Mouse (Mus musculus) liver, embryonic 15.5 days (tissue): ENCODE data around the gene Fkbp8. TPM values are rescaled to one million over a fixed set of nuclear protein-coding genes. Genes with fewer than 3 reads are reported as not detected.
A peak's percentile ranks its signal among the peaks of the same experiment; 100 is the strongest.

Experiments used
- ATAC-seq: fragments of 200-750 bp; cut with Nextera tagmentation; 2 replicates; pipeline ENCODE4 v1.8.0; 2017; ENCODE audit warnings: moderate number of reproducible peaks, mild to moderate bottlenecking, moderate library complexity; ENCODE audit not compliant: insufficient read depth
- H3K27ac ChIP-seq: fragments of 300-500 bp; sonication (generic); replicated peaks from 2 replicates; pipeline ENCODE4 v1.5.1; 2015; ENCODE audit warnings: mild to moderate bottlenecking, inconsistent platforms
- H3K27me3 ChIP-seq: fragments of 300-500 bp; sonication (generic); 2 replicates; pipeline ENCODE4 v1.6.1; 2015; ENCODE audit warnings: mild to moderate bottlenecking, inconsistent platforms
- H3K36me3 ChIP-seq: fragments of 300-500 bp; sonication (generic); replicated peaks from 2 replicates; pipeline ENCODE4 v1.6.1; 2015; ENCODE audit warnings: moderate library complexity, mild to moderate bottlenecking, inconsistent platforms
- H3K4me1 ChIP-seq: fragments of 300-500 bp; sonication (generic); replicated peaks from 2 replicates; pipeline ENCODE4 v1.6.1; 2015; ENCODE audit warnings: inconsistent platforms
- H3K4me2 ChIP-seq: fragments of 300-500 bp; sonication (generic); 2 replicates; pipeline ENCODE4 v1.6.1; 2015; ENCODE audit warnings: moderate library complexity, mild to moderate bottlenecking, inconsistent platforms
- H3K4me3 ChIP-seq: fragments of 300-500 bp; sonication (generic); replicated peaks from 2 replicates; pipeline ENCODE4 v1.5.1; 2015; ENCODE audit warnings: mild to moderate bottlenecking, inconsistent platforms
- H3K9ac ChIP-seq: fragments of 300-500 bp; sonication (generic); 2 replicates; pipeline ENCODE4 v1.6.1; 2015; ENCODE audit warnings: moderate library complexity, mild to moderate bottlenecking, inconsistent platforms
- H3K9me3 ChIP-seq: fragments of 300-500 bp; sonication (generic); replicated peaks from 2 replicates; pipeline ENCODE4 v1.6.1; 2016; ENCODE audit warnings: inconsistent platforms
- WGBS: fragments of 180-500 bp; shearing (Covaris S2); methylation state at CpG from one replicate; pipeline ENCODE4 v1.1.7; 2015; ENCODE audit warnings: mixed read lengths; ENCODE audit not compliant: insufficient replicate concordance; 5-methylcytosine and 5-hydroxymethylcytosine counted together
- polyA plus RNA-seq: library from polyadenylated mRNA; unstranded; fragments of >200 nt; fragmentation: Nextera tagmentation; extraction: Ambion mirVana; gene quantifications from 2 replicates; pipeline ENCODE4 v1.2.1, GENCODE M21; 2015

Fkbp8 gene
- polyA plus RNA-seq, 1 experiment from 2014 or later = 163 TPM

- 55% methylated on average over 10 of the region's 10 CpGs for WGBS
- peaks cover 89% of the 10 kb centered on the region for H3K4me1 ChIP-seq
These were observed 22.1 kb downstream of the Fkbp8 start for GRCm38 (mm10) chr8:70549412-70550184.

GRCm38 (mm10) chr8:70551558-70552161 lies 24.1 kb downstream of the Fkbp8 start:
- Histone ChIP-seq H3K9me3 (no peaks in the 10 kb centered on the region), H3K27ac (peak overlapping the region; percentile 14; the same call in 1 of the 2 replicates), H3K9ac (no peak overlapping the region), H3K4me3 (no peak overlapping the region), H3K4me2 (no peak overlapping the region), H3K36me3 (peaks cover 3% of the 10 kb centered on the region; the same call in 1 of the 2 replicates), H3K4me1 (peaks cover 88% of the 10 kb centered on the region), H3K27me3 (no peaks in the 10 kb centered on the region)
- no peak for ATAC-seq
- WGBS = 29% methylated on average over 3 of the region's 3 CpGs

More at GRCm38 (mm10) chr8:70549412-70550184, 22.1 kb downstream of the Fkbp8 start:
- Histone ChIP-seq H3K4me3 (no peak overlapping the region), H3K9me3 (no peaks in the 10 kb centered on the region), H3K9ac (no peak overlapping the region), H3K27ac (no peak overlapping the region), H3K4me2 (no peak overlapping the region), H3K27me3 (no peaks in the 10 kb centered on the region), H3K36me3 (peaks cover 3% of the 10 kb centered on the region; the same call in 1 of the 2 replicates)
- no peak for ATAC-seq

- Histone ChIP-seq H3K27me3 (no peaks in the 10 kb centered on the region), H3K4me1 (peaks cover 91% of the 10 kb centered on the region), H3K4me2 (no peak overlapping the region), H3K9me3 (no peaks in the 10 kb centered on the region), H3K36me3 (peaks cover 7% of the 10 kb centered on the region; the same call in 1 of the 2 replicates), H3K9ac (no peak overlapping the region), H3K27ac (0 out of 2 replicates have a peak overlapping the region, but pooled peaks have one; percentile 1), H3K4me3 (no peak overlapping the region)
- WGBS = 20% methylated on average over 1 of the region's 1 CpGs
- no peak for ATAC-seq
These were observed 25.3 kb downstream of the Fkbp8 start for GRCm38 (mm10) chr8:70552836-70553235.

GRCm38 (mm10) chr8:70553740-70554139 lies 26.2 kb downstream of the Fkbp8 start:
- peak overlapping the region; percentile 77; the same call in 1 of the 2 replicates for H3K27ac ChIP-seq
- no peak overlapping the region for H3K4me3 ChIP-seq
- H3K36me3 ChIP-seq = peaks cover 7% of the 10 kb centered on the region; the same call in 1 of the 2 replicates
- no peak overlapping the region for H3K4me2 ChIP-seq
- H3K9ac ChIP-seq = no peak overlapping the region
- ATAC-seq = no peak
- no peaks in the 10 kb centered on the region for H3K27me3 ChIP-seq
- no peaks in the 10 kb centered on the region for H3K9me3 ChIP-seq
- peaks cover 91% of the 10 kb centered on the region for H3K4me1 ChIP-seq

- H3K9ac ChIP-seq = no peak overlapping the region
- WGBS = 59% methylated on average over 4 of the region's 4 CpGs
- H3K4me3 ChIP-seq = no peak overlapping the region
- peak overlapping the region; percentile 77 for H3K27ac ChIP-seq
- no peaks in the 10 kb centered on the region for H3K9me3 ChIP-seq
- no peaks in the 10 kb centered on the region for H3K27me3 ChIP-seq
- H3K36me3 ChIP-seq = peaks cover 7% of the 10 kb centered on the region; the same call in 1 of the 2 replicates
- H3K4me2 ChIP-seq = no peak overlapping the region; the same call in 1 of the 2 replicates
- ATAC-seq = peak; percentile 51
- peaks cover 93% of the 10 kb centered on the region for H3K4me1 ChIP-seq
These were observed 27.7 kb downstream of the Fkbp8 start for GRCm38 (mm10) chr8:70555079-70555747.

GRCm38 (mm10) chr8:70558334-70558733 lies 30.8 kb downstream of the Fkbp8 start:
- 15% methylated on average over 4 of the region's 4 CpGs for WGBS

GRCm38 (mm10) chr8:70558983-70559382 lies 31.5 kb downstream of the Fkbp8 start:
- Histone ChIP-seq H3K4me2 (no peak overlapping the region), H3K4me1 (peaks cover 96% of the 10 kb centered on the region), H3K27ac (peak overlapping the region; percentile 53; the same call in 1 of the 2 replicates), H3K27me3 (no peaks in the 10 kb centered on the region), H3K9me3 (no peaks in the 10 kb centered on the region), H3K4me3 (no peak overlapping the region), H3K9ac (no peak overlapping the region), H3K36me3 (peaks cover 8% of the 10 kb centered on the region; the same call in 1 of the 2 replicates)
- 56% methylated on average over 3 of the region's 3 CpGs for WGBS
- ATAC-seq = no peak

More at GRCm38 (mm10) chr8:70558334-70558733, 30.8 kb downstream of the Fkbp8 start:
- Histone ChIP-seq H3K36me3 (peaks cover 8% of the 10 kb centered on the region; the same call in 1 of the 2 replicates), H3K4me3 (no peak overlapping the region), H3K4me2 (no peak overlapping the region), H3K4me1 (peaks cover 97% of the 10 kb centered on the region), H3K27me3 (no peaks in the 10 kb centered on the region), H3K27ac (peak overlapping the region; percentile 53; the same call in 1 of the 2 replicates), H3K9me3 (no peaks in the 10 kb centered on the region), H3K9ac (no peak overlapping the region)
- ATAC-seq = no peak

GRCm38 (mm10) chr8:70560096-70560495 lies 32.6 kb downstream of the Fkbp8 start:
- ATAC-seq = no peak
- 39% methylated on average over 2 of the region's 2 CpGs for WGBS
- Histone ChIP-seq H3K27me3 (no peaks in the 10 kb centered on the region), H3K4me2 (no peak overlapping the region), H3K4me1 (peaks cover 98% of the 10 kb centered on the region), H3K27ac (0 out of 2 replicates have a peak overlapping the region, but pooled peaks have one; percentile 64), H3K9ac (no peak overlapping the region), H3K9me3 (no peaks in the 10 kb centered on the region), H3K36me3 (peaks cover 8% of the 10 kb centered on the region; the same call in 1 of the 2 replicates), H3K4me3 (no peak overlapping the region)

- H3K9ac ChIP-seq = no peak overlapping the region
- no peak overlapping the region for H3K4me3 ChIP-seq
- ATAC-seq = no peak
- peaks cover 8% of the 10 kb centered on the region; the same call in 1 of the 2 replicates for H3K36me3 ChIP-seq
- H3K9me3 ChIP-seq = no peaks in the 10 kb centered on the region
- H3K27ac ChIP-seq = peak overlapping the region; percentile 64
- WGBS = 52% methylated on average over 3 of the region's 3 CpGs
- no peak overlapping the region for H3K4me2 ChIP-seq
- peaks cover 99% of the 10 kb centered on the region for H3K4me1 ChIP-seq
- H3K27me3 ChIP-seq = no peaks in the 10 kb centered on the region
These were observed 33.0 kb downstream of the Fkbp8 start for GRCm38 (mm10) chr8:70560564-70560963.

GRCm38 (mm10) chr8:70561357-70561756 lies 33.8 kb downstream of the Fkbp8 start:
- Histone ChIP-seq H3K27ac (peak overlapping the region; percentile 64), H3K36me3 (peaks cover 8% of the 10 kb centered on the region; the same call in 1 of the 2 replicates), H3K4me3 (no peak overlapping the region), H3K4me2 (no peak overlapping the region), H3K9ac (0 out of 2 replicates have a peak overlapping the region, but pooled peaks have one; percentile 9), H3K9me3 (no peaks in the 10 kb centered on the region), H3K27me3 (no peaks in the 10 kb centered on the region), H3K4me1 (peaks cover 97% of the 10 kb centered on the region)
- no peak for ATAC-seq
- 27% methylated on average over 4 of the region's 4 CpGs for WGBS
